Mouse (Mus musculus) adipose tissue, adult 10 weeks (tissue): ENCODE data around the gene Vmn1r181. TPM values are rescaled to one million over a fixed set of nuclear protein-coding genes. Genes with fewer than 3 reads are reported as not detected.

ENCODE experiments used
- polyA plus RNA-seq: library from polyadenylated mRNA; stranded (reverse); fragments of 350-450 nt; fragmentation: Illumina TruSeq; extraction: RNeasy Lipid Tissue Mini Kit (QIAGEN cat#74804); gene quantifications from one replicate; pipeline ENCODE4 v1.2.3, GENCODE M21; 2014; ENCODE audit warnings: low read depth, low replicate concordance

The Vmn1r181 gene
- polyA plus RNA-seq = 0.09 TPM

GRCm38 (mm10) chr7:23974315-23974714 lies at the start of gene Vmn1r181:
TSS of gene Vmn1r181 (plus strand) at chr7:23974615.

GRCm38 (mm10) chr7:23926678-23927077 lies 47.7 kb upstream of the Vmn1r181 start, which contains the start of gene Vmn1r179:
TSS of gene Vmn1r179 (plus strand) at chr7:23926978.

GRCm38 (mm10) chr7:23950332-23950731 lies 24.1 kb upstream of the Vmn1r181 start, which contains the start of gene Vmn1r180:
TSS of gene Vmn1r180 (plus strand) at chr7:23950632.

GRCm38 (mm10) chr7:24001391-24001790 lies 27.0 kb downstream of the Vmn1r181 start, which contains the start of gene V1rd19:
TSS of gene V1rd19 (plus strand) at chr7:24001691.

Other genes with a start within 250 kb of the Vmn1r181 start
- not detected for gene Vmn1r174, start 222.3 kb upstream of the Vmn1r181 start, polyA plus RNA-seq
- gene Vmn1r175, start 164.0 kb upstream of the Vmn1r181 start, polyA plus RNA-seq = not detected
- gene Vmn1r176, start 137.2 kb upstream of the Vmn1r181 start, polyA plus RNA-seq = not detected
- not detected for gene Vmn1r177, start 108.2 kb upstream of the Vmn1r181 start, polyA plus RNA-seq
- gene Vmn1r178, start 82.6 kb upstream of the Vmn1r181 start, polyA plus RNA-seq = not detected
- not detected for gene Vmn1r179, start 47.6 kb upstream of the Vmn1r181 start, polyA plus RNA-seq
- gene Vmn1r180, start 24.0 kb upstream of the Vmn1r181 start, polyA plus RNA-seq = not detected
- not detected for gene V1rd19, start 27.1 kb downstream of the Vmn1r181 start, polyA plus RNA-seq
- not detected for gene Vmn1r183, start 78.6 kb downstream of the Vmn1r181 start, polyA plus RNA-seq
- 12.1 TPM for gene Zfp180, start 107.3 kb downstream of the Vmn1r181 start, polyA plus RNA-seq
- 4.6 TPM for gene Zfp112, start 137.7 kb downstream of the Vmn1r181 start, polyA plus RNA-seq
- 6.9 TPM for gene Zfp235, start 159.6 kb downstream of the Vmn1r181 start, polyA plus RNA-seq
- 0.34 TPM for gene Zfp114, start 200.4 kb downstream of the Vmn1r181 start, polyA plus RNA-seq
- 5.2 TPM for gene Zfp111, start 236.8 kb downstream of the Vmn1r181 start, polyA plus RNA-seq